Mouse (Mus musculus): Measurements from ENCODE around the gene Pdzd3.

Pdzd3 gene

DNA sequence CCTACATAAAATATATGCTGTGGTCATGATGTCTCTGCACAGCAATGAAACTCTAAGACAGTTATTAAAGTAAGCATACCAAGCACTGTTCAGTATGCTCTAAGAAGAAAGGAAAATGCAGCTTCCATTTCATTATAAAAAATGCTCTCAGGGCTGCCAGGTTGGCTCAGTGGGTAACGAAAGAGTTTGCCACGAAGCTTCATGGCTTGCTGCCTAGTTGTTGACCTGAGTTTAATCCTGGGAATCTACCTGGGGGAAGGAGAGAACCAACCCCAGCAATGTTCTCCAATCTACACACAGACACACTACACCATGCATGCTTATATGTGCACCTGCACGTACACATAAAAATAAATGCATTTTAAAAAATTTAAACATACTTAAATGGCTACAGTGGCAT, 52.1 kb downstream of the Pdzd3 start:
- DNase-seq = no peak
